Mouse (Mus musculus): ENCODE measurements around the gene Cxcl13. TPM values are rescaled to one million over a fixed set of nuclear protein-coding genes. Genes with fewer than 3 reads are reported as not detected.

The Cxcl13 gene
- polyA plus RNA-seq, 1 experiment from 2014 or later = 0.20 TPM

DNA sequence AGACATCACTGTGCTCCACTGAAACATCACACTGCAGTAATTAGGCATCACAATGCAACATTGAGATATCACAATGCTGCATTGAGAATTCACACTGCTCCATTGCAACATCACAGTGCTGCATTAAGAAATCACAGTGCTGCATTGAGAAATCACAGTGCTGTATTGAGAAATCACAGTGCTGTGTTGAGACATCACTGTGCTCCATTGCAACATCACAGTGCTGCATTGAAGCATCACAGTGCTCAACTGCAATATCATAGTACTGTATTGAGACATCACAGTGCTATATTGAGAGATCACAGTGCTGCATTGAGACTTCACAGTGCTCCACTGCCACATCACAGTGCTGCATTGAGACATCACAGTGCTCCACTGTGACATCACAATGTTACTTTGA lies 46.6 kb downstream of the Cxcl13 start:
- Histone ChIP-seq H3K27ac (replicated peaks) (no peak overlapping the region), H3K4me3 (no peak overlapping the region), H3K36me3 (no peaks in the 10 kb centered on the region), H3K9me3 (replicated peaks) (no peaks in the 10 kb centered on the region), H3K4me1 (no peaks in the 10 kb centered on the region), H3K27me3 (ENCODE audit: low read depth, poor library complexity, severe bottlenecking) (no peaks in the 10 kb centered on the region)
- no peak for DNase-seq (ENCODE audit: low spot score)

DNA sequence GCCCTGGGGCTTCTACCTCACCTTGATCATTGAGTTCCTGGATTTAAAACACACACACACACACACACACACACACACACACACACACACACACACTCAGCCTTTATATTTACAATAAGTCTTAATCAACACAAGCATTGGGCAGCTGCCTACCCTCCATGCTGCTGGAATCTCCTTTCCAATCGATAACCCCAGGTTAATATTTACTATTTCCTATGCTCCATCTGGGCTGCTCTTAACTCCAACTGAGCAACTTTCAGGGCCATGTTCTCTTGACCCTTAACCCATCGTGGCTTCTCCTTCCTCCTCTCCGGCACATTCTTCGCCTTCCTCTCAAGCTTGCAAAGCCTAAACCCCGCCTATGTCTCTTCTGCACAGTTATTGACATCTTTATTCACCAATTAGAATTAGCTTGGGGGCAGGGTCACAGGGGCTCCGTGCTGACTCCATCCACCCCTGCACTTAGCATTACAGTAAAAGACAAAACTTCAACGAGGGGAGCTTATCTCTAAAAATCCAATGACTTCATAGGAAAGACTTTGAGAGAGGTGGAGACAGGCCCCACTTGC lies 51.6 kb downstream of the Cxcl13 start:
- no peak for DNase-seq (ENCODE audit: low spot score)
- Histone ChIP-seq H3K27ac (replicated peaks) (no peak overlapping the region), H3K4me3 (no peak overlapping the region), H3K9me3 (replicated peaks) (no peaks in the 10 kb centered on the region), H3K36me3 (no peaks in the 10 kb centered on the region), H3K27me3 (ENCODE audit: low read depth, poor library complexity, severe bottlenecking) (no peaks in the 10 kb centered on the region), H3K4me1 (no peaks in the 10 kb centered on the region)
- 76% methylated on average over 7 of the region's 7 CpGs for WGBS

GRCm38 (mm10) chr5:96009076-96009475 lies 52.3 kb downstream of the Cxcl13 start:
- Histone ChIP-seq H3K4me1 (no peaks in the 10 kb centered on the region), H3K36me3 (no peaks in the 10 kb centered on the region), H3K9me3 (replicated peaks) (no peaks in the 10 kb centered on the region), H3K27me3 (ENCODE audit: low read depth, poor library complexity, severe bottlenecking) (no peaks in the 10 kb centered on the region), H3K27ac (replicated peaks) (no peak overlapping the region), H3K4me3 (no peak overlapping the region)
- 83% methylated on average over 1 of the region's 1 CpGs for WGBS
- DNase-seq (ENCODE audit: low spot score) = no peak

Other genes starting within 250 kb of the Cxcl13 start
- not detected in 2 replicates for gene Gm7978, start 220.8 kb upstream of the Cxcl13 start, polyA plus RNA-seq (2016; fragmentation: Nextera tagmentation; extraction: Ambion mirVana)
- not detected in 2 replicates for gene Gm7982, start 214.9 kb upstream of the Cxcl13 start, polyA plus RNA-seq (2016; fragmentation: Nextera tagmentation; extraction: Ambion mirVana)
- not detected in 2 replicates for gene E330014E10Rik, start 181.0 kb upstream of the Cxcl13 start, polyA plus RNA-seq (2016; fragmentation: Nextera tagmentation; extraction: Ambion mirVana)
- 7.4 and 11.5 TPM in 2 replicates for gene Cnot6l, start 207.2 kb downstream of the Cxcl13 start, polyA plus RNA-seq (2016; fragmentation: Nextera tagmentation; extraction: Ambion mirVana)

Measured in midbrain, embryonic 10.5 days (tissue).